ENCODE assay signal across 16 mouse cellular contexts in genomic region chr5:141047651-141048218, GRCm38 (mm10). TPM values are rescaled to one million over a fixed set of nuclear protein-coding genes. Genes with fewer than 3 reads are reported as not detected.
A peak's percentile ranks its signal among the peaks of the same experiment; 100 is the strongest.
DNase-seq lines count a peak whose midpoint lies in the region; ATAC-seq and TF ChIP-seq lines count a peak whose summit lies in the region.
"Had no signal": no experiment of that assay in that cellular context is flagged by ENCODE, and none has a peak within 500 bp of the region (broad histone marks: within the 10 kb centered on the region; RNA-seq: fewer than 3 reads in every experiment).

No protein-coding gene starts in this region.

- peaks cover 3% of the 10 kb centered on the region; the same call in 1 of the 2 replicates for H3K9me3 ChIP-seq in hindbrain, embryonic 16.5 days (ENCODE audit: control insufficient read depth, low read length)
- H3K9me3 ChIP-seq in hindbrain, embryonic 13.5 days: peaks cover 6% of the 10 kb centered on the region; the same call in 1 of the 2 replicates
- H3K9me3 ChIP-seq in midbrain, postnatal 0 days (ENCODE audit: low read length): no peaks in the 10 kb centered on the region
- no peaks in the 10 kb centered on the region for H3K9me3 ChIP-seq in midbrain, embryonic 15.5 days
- peaks cover 6% of the 10 kb centered on the region; the same call in 1 of the 2 replicates for H3K9me3 ChIP-seq in forebrain, postnatal 0 days (ENCODE audit: low read length)
- H3K9me3 ChIP-seq: liver, embryonic 13.5 days had no signal

- no peaks in the 10 kb centered on the region for H3K27me3 ChIP-seq in hindbrain, embryonic 16.5 days (replicated peaks; ENCODE audit: control insufficient read depth, insufficient read depth, low read length)
- no peaks in the 10 kb centered on the region for H3K27me3 ChIP-seq in hindbrain, embryonic 13.5 days
- H3K27me3 ChIP-seq in midbrain, postnatal 0 days (ENCODE audit: insufficient read depth, low read length): no peaks in the 10 kb centered on the region
- no peaks in the 10 kb centered on the region for H3K27me3 ChIP-seq in midbrain, embryonic 15.5 days (replicated peaks)
- no peaks in the 10 kb centered on the region for H3K27me3 ChIP-seq in forebrain, postnatal 0 days (ENCODE audit: insufficient read depth, low read length)
- H3K27me3 ChIP-seq: limb, embryonic 12.5 days; liver, embryonic 13.5 days; neural tube, embryonic 13.5 days had no signal

- peak overlapping the region; percentile 15 for H3K4me2 ChIP-seq in hindbrain, embryonic 16.5 days (ENCODE audit: low read length)
- H3K4me2 ChIP-seq in hindbrain, embryonic 13.5 days: no peak overlapping the region
- H3K4me2 ChIP-seq in midbrain, postnatal 0 days (ENCODE audit: low read depth, low read length, poor library complexity, severe bottlenecking): no peak overlapping the region
- no peak overlapping the region for H3K4me2 ChIP-seq in midbrain, embryonic 15.5 days
- H3K4me2 ChIP-seq in forebrain, postnatal 0 days (ENCODE audit: low read depth): peak overlapping the region; percentile 13; the same call in 1 of the 2 replicates
- H3K4me2 ChIP-seq: limb, embryonic 12.5 days; liver, embryonic 13.5 days; neural tube, embryonic 13.5 days had no signal

- no peak for ATAC-seq in hindbrain, embryonic 16.5 days
- ATAC-seq in hindbrain, embryonic 13.5 days (ENCODE audit: low FRiP score): no peak
- no peak for ATAC-seq in midbrain, postnatal 0 days (ENCODE audit: low FRiP score)
- ATAC-seq in midbrain, embryonic 15.5 days (replicated peaks): no peak
- peak; percentile 42; the same call in 1 of the 2 replicates for ATAC-seq in forebrain, postnatal 0 days
- ATAC-seq in CD4-positive, CD25-positive, alpha-beta regulatory T cell, adult 4 months: no peak
- ATAC-seq: lung, postnatal 0 days had no signal

- DNase-seq in midbrain, postnatal 0 days (ENCODE audit: low spot score): peak; percentile 42
- DNase-seq in forebrain, postnatal 0 days: peak; percentile 33
- no peak for DNase-seq in neural tube, embryonic 10.5 days (ENCODE audit: extremely low spot score, low spot score)
- DNase-seq: cerebellum, adult 9-10 months; gastrocnemius, postnatal 14 days; kidney, adult 18-20 months; kidney, postnatal 10 days; liver, embryonic 13.5 days had no signal

- peaks cover 3% of the 10 kb centered on the region; the same call in 1 of the 2 replicates for H3K4me1 ChIP-seq in hindbrain, embryonic 16.5 days (ENCODE audit: control insufficient read depth, insufficient read depth, low read depth, low read length)
- H3K4me1 ChIP-seq in hindbrain, embryonic 13.5 days (replicated peaks): peaks cover 11% of the 10 kb centered on the region
- no peaks in the 10 kb centered on the region for H3K4me1 ChIP-seq in midbrain, postnatal 0 days (ENCODE audit: insufficient read depth, low read length)
- H3K4me1 ChIP-seq in midbrain, embryonic 15.5 days: no peaks in the 10 kb centered on the region
- H3K4me1 ChIP-seq in forebrain, postnatal 0 days (ENCODE audit: insufficient read depth): peaks cover 3% of the 10 kb centered on the region; the same call in 1 of the 2 replicates
- H3K4me1 ChIP-seq: limb, embryonic 12.5 days; liver, embryonic 13.5 days had no signal

- TF ChIP-seq CTCF in midbrain, postnatal 0 days (IDR thresholded peaks at IDR 0.05): no peak
- no peak for TF ChIP-seq CTCF in forebrain, postnatal 0 days (IDR thresholded peaks at IDR 0.05; ENCODE audit: low read depth)

- no peak overlapping the region for H3K9ac ChIP-seq in hindbrain, embryonic 16.5 days (ENCODE audit: low read depth, low read length)
- no peak overlapping the region for H3K9ac ChIP-seq in hindbrain, embryonic 13.5 days
- H3K9ac ChIP-seq in midbrain, postnatal 0 days (replicated peaks; ENCODE audit: low read length, poor library complexity, severe bottlenecking): no peak overlapping the region
- H3K9ac ChIP-seq in midbrain, embryonic 15.5 days: no peak overlapping the region
- H3K9ac ChIP-seq in forebrain, postnatal 0 days: no peak overlapping the region
- H3K9ac ChIP-seq: limb, embryonic 12.5 days; liver, embryonic 13.5 days; neural tube, embryonic 13.5 days had no signal

- no peak overlapping the region for H3K27ac ChIP-seq in hindbrain, embryonic 16.5 days (ENCODE audit: low read depth, low read length)
- H3K27ac ChIP-seq in hindbrain, embryonic 13.5 days: no peak overlapping the region
- no peak overlapping the region for H3K27ac ChIP-seq in midbrain, postnatal 0 days (ENCODE audit: low read depth, low read length)
- no peak overlapping the region for H3K27ac ChIP-seq in midbrain, embryonic 15.5 days
- H3K27ac ChIP-seq in forebrain, postnatal 0 days (ENCODE audit: low read depth, low read length): no peak overlapping the region
- H3K27ac ChIP-seq: limb, embryonic 12.5 days; liver, embryonic 13.5 days; neural tube, embryonic 13.5 days had no signal

- WGBS in hindbrain, embryonic 16.5 days: 48% methylated on average over 13 of the region's 13 CpGs
- WGBS in hindbrain, embryonic 13.5 days: 52% methylated on average over 13 of the region's 13 CpGs
- WGBS in midbrain, postnatal 0 days: 55% methylated on average over 13 of the region's 13 CpGs
- 56% methylated on average over 13 of the region's 13 CpGs for WGBS in midbrain, embryonic 15.5 days
- 30% methylated on average over 13 of the region's 13 CpGs for WGBS in forebrain, postnatal 0 days

- no peak overlapping the region for H3K4me3 ChIP-seq in hindbrain, embryonic 16.5 days (ENCODE audit: low read length)
- no peak overlapping the region for H3K4me3 ChIP-seq in hindbrain, embryonic 13.5 days
- H3K4me3 ChIP-seq in midbrain, postnatal 0 days (ENCODE audit: low read depth, low read length): no peak overlapping the region
- H3K4me3 ChIP-seq in midbrain, embryonic 15.5 days: no peak overlapping the region
- H3K4me3 ChIP-seq in forebrain, postnatal 0 days (ENCODE audit: low read depth, low read length): no peak overlapping the region
- H3K4me3 ChIP-seq: limb, embryonic 12.5 days; liver, embryonic 13.5 days; neural tube, embryonic 13.5 days had no signal

- H3K36me3 ChIP-seq in hindbrain, embryonic 16.5 days (ENCODE audit: control insufficient read depth, insufficient read depth, low read length): no peaks in the 10 kb centered on the region
- H3K36me3 ChIP-seq in hindbrain, embryonic 13.5 days: no peaks in the 10 kb centered on the region
- no peaks in the 10 kb centered on the region for H3K36me3 ChIP-seq in midbrain, postnatal 0 days (ENCODE audit: insufficient read depth, low read length)
- no peaks in the 10 kb centered on the region for H3K36me3 ChIP-seq in midbrain, embryonic 15.5 days (replicated peaks)
- no peaks in the 10 kb centered on the region for H3K36me3 ChIP-seq in forebrain, postnatal 0 days (ENCODE audit: insufficient read depth)
- H3K36me3 ChIP-seq: limb, embryonic 12.5 days; liver, embryonic 13.5 days; neural tube, embryonic 13.5 days had no signal

RNA-seq across cellular contexts. Expression of gene Card11, which starts 47.4 kb away (rescaled TPM):
- polyA plus RNA-seq in hindbrain, embryonic 16.5 days (2015; fragmentation: Nextera tagmentation; extraction: Ambion mirVana): 0.26 and 0.31 TPM in 2 replicates
- polyA plus RNA-seq in hindbrain, embryonic 13.5 days (2015; fragmentation: Nextera tagmentation; extraction: Ambion mirVana): 0.10 and 0.17 TPM in 2 replicates
- total RNA-seq in midbrain, postnatal 0 days (2014; rRNA removed): 0.19 TPM in 1 of 2 replicates, not detected in the other
- 0.09 and 0.28 TPM in 2 replicates for polyA plus RNA-seq in midbrain, postnatal 0 days (2015; fragmentation: Nextera tagmentation; extraction: Ambion mirVana)
- 0.17 and 0.19 TPM in 2 replicates for polyA plus RNA-seq in midbrain, embryonic 15.5 days (2015; fragmentation: Nextera tagmentation; extraction: Ambion mirVana)
- not detected in 2 replicates for total RNA-seq in forebrain, postnatal 0 days (2014; rRNA removed)
- not detected in 2 replicates for polyA plus RNA-seq in forebrain, postnatal 0 days (2015; fragmentation: Nextera tagmentation; extraction: Ambion mirVana)
- polyA plus RNA-seq in CD4-positive, CD25-positive, alpha-beta regulatory T cell, adult 4 months (2017; shearing (Covaris generic)): 10 to 100 TPM; 43.6 to 81.1 TPM
- polyA plus RNA-seq: C2C12 had no signal

Comparison
In these comparisons a context has a peak if more than half of its experiments do, and no peak if none do; other contexts are left out.
1. H3K4me2 ChIP-seq: peak in hindbrain, embryonic 16.5 days (single experiment) and forebrain, postnatal 0 days (single experiment); none in hindbrain, embryonic 13.5 days (single experiment), midbrain, postnatal 0 days (single experiment) and midbrain, embryonic 15.5 days (single experiment).
2. RNA of gene Card11, which starts 47.4 kb away (polyA plus RNA-seq): 43.6 to 81.1 TPM in CD4-positive, CD25-positive, alpha-beta regulatory T cell, adult 4 months; 0.26 to 0.31 TPM in hindbrain, embryonic 16.5 days, 0.17 to 0.19 TPM in midbrain, embryonic 15.5 days, 0.10 to 0.17 TPM in hindbrain, embryonic 13.5 days, 0.09 to 0.28 TPM in midbrain, postnatal 0 days and not detected in forebrain, postnatal 0 days; every median in the first group is over 10 times any median in the second.